Mouse (Mus musculus): ENCODE results near the gene Cyp2c69. TPM values are rescaled to one million over a fixed set of nuclear protein-coding genes. Genes with fewer than 3 reads are reported as not detected.
"Not testable (repeated sequence)": the region's sequence is repeated elsewhere in the genome, so short reads cannot be mapped to it uniquely, and the experiment has no call there.

Cyp2c69 gene
- total and polyA plus RNA-seq, 2 experiments from 2014 or later, result not detected

- H3K27ac ChIP-seq (ENCODE audit: low read depth); DNase-seq (ENCODE audit: low spot score); ATAC-seq (ENCODE audit: insufficient read depth, low read depth); H3K36me3 ChIP-seq (replicated peaks; ENCODE audit: control insufficient read depth, insufficient read depth, low read length); H3K27me3 ChIP-seq (ENCODE audit: control insufficient read depth, insufficient read depth, low read length); H3K9me3 ChIP-seq (replicated peaks; ENCODE audit: control insufficient read depth, low read length); H3K4me2 ChIP-seq (ENCODE audit: low read depth, low read length); H3K4me1 ChIP-seq (ENCODE audit: control insufficient read depth, insufficient read depth); H3K4me3 ChIP-seq (ENCODE audit: low read depth, low read length); H3K9ac ChIP-seq (replicated peaks; ENCODE audit: low read depth, low read length): not testable (repeated sequence)
- WGBS, result 61% methylated on average over 4 of the region's 4 CpGs
Measured at GRCm38 (mm10) chr19:39815991-39816390, 70.6 kb downstream of the Cyp2c69 start.

- WGBS, result 73% methylated on average over 3 of the region's 3 CpGs
- H3K4me3 ChIP-seq (ENCODE audit: low read depth, low read length); H3K4me2 ChIP-seq (ENCODE audit: low read depth, low read length); H3K27ac ChIP-seq (ENCODE audit: low read depth); ATAC-seq (ENCODE audit: insufficient read depth, low read depth); H3K9ac ChIP-seq (replicated peaks; ENCODE audit: low read depth, low read length); H3K9me3 ChIP-seq (replicated peaks; ENCODE audit: control insufficient read depth, low read length); H3K36me3 ChIP-seq (replicated peaks; ENCODE audit: control insufficient read depth, insufficient read depth, low read length); DNase-seq (ENCODE audit: low spot score); H3K4me1 ChIP-seq (ENCODE audit: control insufficient read depth, insufficient read depth); H3K27me3 ChIP-seq (ENCODE audit: control insufficient read depth, insufficient read depth, low read length): not testable (repeated sequence)
Measured at GRCm38 (mm10) chr19:39812714-39813113, 73.9 kb downstream of the Cyp2c69 start, which contains the start of gene Cyp2c40. Cyp2c40 (minus strand) TSS chr19:39812814.

Other genes with a start within 250 kb of the Cyp2c69 start
- gene Cyp2c67, start 237.7 kb downstream of the Cyp2c69 start, total RNA-seq (2014; rRNA removed; ENCODE audit: low replicate concordance), result not detected in 2 replicates
- gene Cyp2c67, start 237.7 kb downstream of the Cyp2c69 start, polyA plus RNA-seq (2015; fragmentation: Nextera tagmentation; extraction: Ambion mirVana), result not detected in 2 replicates
- not detected in 2 replicates for gene Cyp2c68, start 145.7 kb downstream of the Cyp2c69 start, total RNA-seq (2014; rRNA removed; ENCODE audit: low replicate concordance)
- not detected in 2 replicates for gene Cyp2c68, start 145.7 kb downstream of the Cyp2c69 start, polyA plus RNA-seq (2015; fragmentation: Nextera tagmentation; extraction: Ambion mirVana)
- not detected in 2 replicates for gene Cyp2c40, start 74.0 kb downstream of the Cyp2c69 start, total RNA-seq (2014; rRNA removed; ENCODE audit: low replicate concordance)
- not detected in 2 replicates for gene Cyp2c40, start 74.0 kb downstream of the Cyp2c69 start, polyA plus RNA-seq (2015; fragmentation: Nextera tagmentation; extraction: Ambion mirVana)
- gene Cyp2c37, start 105.6 kb upstream of the Cyp2c69 start, total RNA-seq (2014; rRNA removed; ENCODE audit: low replicate concordance), result not detected in 2 replicates
- gene Cyp2c37, start 105.6 kb upstream of the Cyp2c69 start, polyA plus RNA-seq (2015; fragmentation: Nextera tagmentation; extraction: Ambion mirVana), result not detected in 2 replicates
- not detected in 2 replicates for gene Cyp2c54, start 187.0 kb upstream of the Cyp2c69 start, total RNA-seq (2014; rRNA removed; ENCODE audit: low replicate concordance)
- gene Cyp2c54, start 187.0 kb upstream of the Cyp2c69 start, polyA plus RNA-seq (2015; fragmentation: Nextera tagmentation; extraction: Ambion mirVana), result not detected in 2 replicates
- gene Cyp2c50, start 202.9 kb upstream of the Cyp2c69 start, total RNA-seq (2014; rRNA removed; ENCODE audit: low replicate concordance), result not detected in 2 replicates
- gene Cyp2c50, start 202.9 kb upstream of the Cyp2c69 start, polyA plus RNA-seq (2015; fragmentation: Nextera tagmentation; extraction: Ambion mirVana), result not detected in 2 replicates

Data from heart, postnatal 0 days (tissue).